ENCODE assay signal across 23 mouse cellular contexts in the genomic region with DNA sequence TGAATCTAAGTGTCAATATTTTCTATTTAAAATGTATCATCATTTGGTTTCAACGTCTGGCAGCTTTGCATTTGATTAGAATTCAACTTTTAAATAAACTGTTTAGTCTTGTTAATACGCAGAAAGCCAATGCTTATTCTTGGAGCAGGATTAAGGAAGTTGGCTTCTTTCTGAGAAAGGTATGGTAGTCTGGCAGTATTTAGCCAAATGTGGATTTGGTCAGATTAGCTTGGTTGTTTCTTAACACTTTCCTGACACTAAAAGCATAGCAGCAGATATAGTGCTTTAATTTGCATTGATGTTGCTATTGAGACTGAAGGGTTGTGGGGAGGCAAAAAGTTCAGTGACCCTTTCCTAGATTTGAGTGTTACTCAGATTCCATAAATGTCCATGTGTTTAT. TPM values are rescaled to one million over a fixed set of nuclear protein-coding genes. Genes with fewer than 3 reads are reported as not detected.
DNase-seq lines count a peak whose midpoint lies in the region; ATAC-seq and TF ChIP-seq lines count a peak whose summit lies in the region.
"Had no signal": no experiment of that assay in that cellular context is flagged by ENCODE, and none has a peak within 500 bp of the region (broad histone marks: within the 10 kb centered on the region; RNA-seq: fewer than 3 reads in every experiment).

No protein-coding gene starts in this region.

- H3K79me2 ChIP-seq in MEL (ENCODE audit: control insufficient read depth, insufficient read depth, low read length, poor library complexity), result peaks cover 3% of the 10 kb centered on the region; the same call in 1 of the 2 replicates

- TF ChIP-seq RAD21 in MEL (IDR thresholded peaks at IDR 0.05; ENCODE audit: low read depth, low read length), result no peak

- peaks cover 0 to 34% of the 10 kb centered on the region in 2 experiments; a peak in 3 of 4 replicates for H3K36me3 ChIP-seq in MEL (ENCODE audit: control insufficient read depth in 1 of 2, insufficient read depth in 2 of 2, low read length in 2 of 2)
- no peaks in the 10 kb centered on the region for H3K36me3 ChIP-seq in intestine, embryonic 15.5 days
- H3K36me3 ChIP-seq: G1E had no signal

- intact Hi-C loops in gastrocnemius, adult 2 months (cut with DNase I), result no loop called here
- intact Hi-C loops in gastrocnemius, postnatal 14 days (cut with DNase I; ENCODE audit: low total_unique reads), result no loop called here

- no peak overlapping the region for H3K4me2 ChIP-seq in intestine, embryonic 15.5 days (replicated peaks)

- DNase-seq in gastrocnemius, adult 2 months, result no peak
- no peak for DNase-seq in gastrocnemius, postnatal 14 days
- DNase-seq in MEL (ENCODE audit: low read depth, low spot score), result peak; percentile 88
- DNase-seq in MEL-GATA-1-ER (ENCODE audit: extremely low read depth, low read depth), result peak; percentile 96
- DNase-seq in lung, postnatal 36 days, result no peak
- DNase-seq: adrenal gland, adult 2 months; adrenal gland, adult 8-10 months; adrenal gland, postnatal 10 days; adrenal gland, postnatal 14 days; adrenal gland, postnatal 25 days; adrenal gland, postnatal 36 days; B cell, adult 2 months; cerebellum, adult 11 months; cerebellum, adult 11-12 months; cerebellum, adult 18-20 months; cerebellum, adult 2 months; cerebellum, adult 8-10 months had no signal

- no peaks in the 10 kb centered on the region for H3K27me3 ChIP-seq in MEL (ENCODE audit: control insufficient read depth in 1 of 2, insufficient read depth in 2 of 2, low read length in 2 of 2)
- H3K27me3 ChIP-seq in intestine, embryonic 15.5 days (replicated peaks), result no peaks in the 10 kb centered on the region
- H3K27me3 ChIP-seq: CH12.LX, Patski had no signal

- H3K9ac ChIP-seq in MEL (ENCODE audit: control insufficient read depth, low read depth, low read length, poor library complexity, severe bottlenecking), result no peak overlapping the region
- H3K9ac ChIP-seq in intestine, embryonic 15.5 days, result no peak overlapping the region

- H3K4me3 ChIP-seq in gastrocnemius, adult 2 months, result no peak overlapping the region
- no peak overlapping the region for H3K4me3 ChIP-seq in MEL (ENCODE audit: control insufficient read depth in 1 of 2, insufficient read depth in 1 of 2, low read depth in 2 of 2, low read length in 2 of 2)
- H3K4me3 ChIP-seq in intestine, embryonic 15.5 days (replicated peaks), result no peak overlapping the region

- H3K4me1 ChIP-seq in MEL (ENCODE audit: control insufficient read depth in 1 of 2, insufficient read depth in 2 of 2, low read length in 2 of 2), result peaks cover 4 to 11% of the 10 kb centered on the region in 2 experiments; a peak in 3 of 4 replicates
- no peaks in the 10 kb centered on the region for H3K4me1 ChIP-seq in intestine, embryonic 15.5 days (replicated peaks)

- no peak for TF ChIP-seq POLR2A in MEL (IDR thresholded peaks at IDR 0.05; ENCODE audit: control insufficient read depth in 1 of 2, insufficient read depth in 1 of 2, low read depth in 1 of 2, low read length in 2 of 2, poor library complexity in 1 of 2)

- peak; percentile 77 to 88 for TF ChIP-seq EP300 in MEL (IDR thresholded peaks at IDR 0.05; ENCODE audit: low read depth in 1 of 2, low read length in 2 of 2)

- no peak for TF ChIP-seq CTCF in gastrocnemius, adult 2 months (IDR thresholded peaks at IDR 0.05)
- TF ChIP-seq CTCF in MEL (IDR thresholded peaks at IDR 0.05 in 2 of 3, conservative IDR thresholded peaks at IDR 0.05 in 1 of 3; ENCODE audit: control insufficient read depth in 1 of 3, insufficient read depth in 1 of 3, low read depth in 2 of 3, low read length in 3 of 3, poor library complexity in 1 of 3, severe bottlenecking in 1 of 3), result no peak

- 51% methylated on average over 2 of the region's 2 CpGs for WGBS in intestine, embryonic 15.5 days

- no peaks in the 10 kb centered on the region for H3K9me3 ChIP-seq in MEL (replicated peaks; ENCODE audit: insufficient read depth, low read length)
- H3K9me3 ChIP-seq in intestine, embryonic 15.5 days, result no peaks in the 10 kb centered on the region
- H3K9me3 ChIP-seq: G1E had no signal

- ATAC-seq in intestine, embryonic 15.5 days, result no peak
- ATAC-seq: activated CD4-positive, CD25-positive, alpha-beta regulatory T cell, adult 4 months; CD4-positive, CD25-positive, alpha-beta regulatory T cell, adult 4 months had no signal

- 0 out of 2 replicates have a peak overlapping the region, but pooled peaks have one; percentile 1 for H3K27ac ChIP-seq in gastrocnemius, adult 2 months
- H3K27ac ChIP-seq in MEL (ENCODE audit: control insufficient read depth, low read depth, low read length), result peak overlapping the region; percentile 44; the same call in 1 of the 2 replicates
- no peak overlapping the region for H3K27ac ChIP-seq in intestine, embryonic 15.5 days

TF ChIP-seq in MEL, 35 proteins besides CTCF, POLR2A, EP300 and RAD21:
- no peak for TF ChIP-seq MXI1 (IDR thresholded peaks at IDR 0.05; ENCODE audit: low read depth, low read length)
- TF ChIP-seq CHD2 (IDR thresholded peaks at IDR 0.05; ENCODE audit: low read length), result no peak
- TF ChIP-seq RCOR1 (IDR thresholded peaks at IDR 0.05; ENCODE audit: low read depth, low read length), result no peak
- peak; percentile 26; the same call in 1 of the 2 replicates for TF ChIP-seq JUND (IDR thresholded peaks at IDR 0.05; ENCODE audit: low read depth, low read length)
- no peak for TF ChIP-seq MYC (IDR thresholded peaks at IDR 0.05; ENCODE audit: low read depth, low read length)
- no peak for TF ChIP-seq CHD1 (IDR thresholded peaks at IDR 0.05; ENCODE audit: low read depth, low read length)
- TF ChIP-seq USF1 (IDR thresholded peaks at IDR 0.05; ENCODE audit: low read depth, low read length), result no peak
- no peak for TF ChIP-seq MAFK (IDR thresholded peaks at IDR 0.05; ENCODE audit: borderline replicate concordance, low read depth, low read length)
- peak; percentile 38; the same call in 1 of the 2 replicates for TF ChIP-seq HCFC1 (IDR thresholded peaks at IDR 0.05; ENCODE audit: low read depth, low read length)
- TF ChIP-seq KAT2A (conservative IDR thresholded peaks at IDR 0.05; ENCODE audit: low read depth, low read length), result no peak
- TF ChIP-seq GATA1 (IDR thresholded peaks at IDR 0.05; ENCODE audit: low read depth, low read length), result peak; percentile 52
- TF ChIP-seq MYB (IDR thresholded peaks at IDR 0.05; ENCODE audit: low read depth, low read length), result no peak
- TF ChIP-seq ZKSCAN1 (IDR thresholded peaks at IDR 0.05; ENCODE audit: low read depth, low read length), result no peak
- TF ChIP-seq USF2 (IDR thresholded peaks at IDR 0.05; ENCODE audit: borderline replicate concordance in 1 of 2, insufficient read depth in 1 of 2, low read depth in 1 of 2, low read length in 2 of 2), result no peak
- TF ChIP-seq BHLHE40 (IDR thresholded peaks at IDR 0.05; ENCODE audit: borderline replicate concordance, low read depth, low read length), result no peak
- TF ChIP-seq E2F4 (IDR thresholded peaks at IDR 0.05; ENCODE audit: borderline replicate concordance, low read depth, low read length), result peak; percentile 77; the same call in 1 of the 2 replicates
- no peak for TF ChIP-seq NRF1 (IDR thresholded peaks at IDR 0.05; ENCODE audit: insufficient read depth, low read depth, low read length, poor library complexity, severe bottlenecking)
- no peak for TF ChIP-seq ZNF384 (IDR thresholded peaks at IDR 0.05; ENCODE audit: low read depth, low read length)
- no peak for TF ChIP-seq ZC3H11A (IDR thresholded peaks at IDR 0.05; ENCODE audit: low read depth, low read length)
- TF ChIP-seq SMC3 (IDR thresholded peaks at IDR 0.05; ENCODE audit: low read depth, low read length), result no peak
- peak; percentile 62; the same call in 1 of the 2 replicates for TF ChIP-seq ETS1 (IDR thresholded peaks at IDR 0.05; ENCODE audit: low read depth, low read length)
- no peak for TF ChIP-seq TCF12 (IDR thresholded peaks at IDR 0.05; ENCODE audit: low read depth, low read length)
- TF ChIP-seq NELFE (IDR thresholded peaks at IDR 0.05; ENCODE audit: low read depth, low read length), result no peak
- no peak for TF ChIP-seq MAZ (IDR thresholded peaks at IDR 0.05; ENCODE audit: low read depth, low read length)
- TF ChIP-seq TAL1 (IDR thresholded peaks at IDR 0.05; ENCODE audit: low read length), result peak; percentile 72
- TF ChIP-seq SIN3A (IDR thresholded peaks at IDR 0.05; ENCODE audit: low read length), result peak; percentile 60
- no peak for TF ChIP-seq MAX (IDR thresholded peaks at IDR 0.05; ENCODE audit: low read length)
- no peak for TF ChIP-seq POLR2AphosphoS2 (IDR thresholded peaks at IDR 0.05; ENCODE audit: low read length)
- TF ChIP-seq ZMIZ1 (IDR thresholded peaks at IDR 0.05; ENCODE audit: low read depth, low read length), result no peak
- no peak for TF ChIP-seq UBTF (IDR thresholded peaks at IDR 0.05; ENCODE audit: borderline replicate concordance, insufficient read depth, low read depth, low read length)

RNA-seq across cellular contexts. Expression of a gene that starts 14.2 kb away (rescaled TPM):
- total RNA-seq in gastrocnemius, adult 2 months (2021), result 10 to 100 TPM; 41.6 to 50.7 TPM
- 10 to 100 TPM; 29.8 to 35.7 TPM for total RNA-seq in gastrocnemius, postnatal 14 days (2021)
- 50.7 and 59.1 TPM in 2 replicates for total RNA-seq in MEL (2012; rRNA removed)
- polyA plus RNA-seq in MEL (2012; ENCODE audit: insufficient read depth in 1 of 2, insufficient read length in 2 of 2, low read depth in 1 of 2, low replicate concordance in 2 of 2, missing spikeins in 1 of 2), result 10 to 100 TPM in 1 of 2 experiments, not detected in 1; 51.4 TPM
- 86.1 and 88.7 TPM in 2 replicates for polyA plus RNA-seq in intestine, embryonic 15.5 days (2015; fragmentation: Nextera tagmentation; extraction: Ambion mirVana)
- polyA plus RNA-seq: G1E had no signal

Comparison
In these comparisons a context has a peak if more than half of its experiments do, and no peak if none do; other contexts are left out.
1. DNase-seq: peak in MEL (single experiment) and MEL-GATA-1-ER (single experiment); none in gastrocnemius, adult 2 months (single experiment), gastrocnemius, postnatal 14 days (single experiment) and lung, postnatal 36 days (single experiment).